Mouse (Mus musculus) lung, embryonic 15.5 days (tissue): ENCODE data around the gene Dmwd. TPM values are rescaled to one million over a fixed set of nuclear protein-coding genes. Genes with fewer than 3 reads are reported as not detected.

Experiments used
- ATAC-seq: fragments of 200-750 bp; cut with Nextera tagmentation; 2 replicates; pipeline ENCODE4 v1.8.0; 2017; ENCODE audit warnings: moderate number of reproducible peaks, borderline replicate concordance; ENCODE audit not compliant: low FRiP score, low TSS enrichment; ENCODE audit errors: extremely low read depth
- H3K27ac ChIP-seq: fragments of 300-500 bp; sonication (generic); 2 replicates; pipeline ENCODE4 v1.5.1; 2015; ENCODE audit warnings: moderate library complexity, mild to moderate bottlenecking, inconsistent platforms
- H3K27me3 ChIP-seq: fragments of 300-500 bp; sonication (generic); 2 replicates; pipeline ENCODE4 v1.6.1; 2015; ENCODE audit warnings: inconsistent platforms
- H3K36me3 ChIP-seq: fragments of 300-500 bp; sonication (generic); 2 replicates; pipeline ENCODE4 v1.6.1; 2015; ENCODE audit warnings: inconsistent platforms
- H3K4me1 ChIP-seq: fragments of 300-500 bp; sonication (generic); 2 replicates; pipeline ENCODE4 v1.6.1; 2015; ENCODE audit warnings: inconsistent platforms
- H3K4me2 ChIP-seq: fragments of 300-500 bp; sonication (generic); 2 replicates; pipeline ENCODE4 v1.6.1; 2015; ENCODE audit warnings: inconsistent platforms, mild to moderate bottlenecking, moderate library complexity
- H3K4me3 ChIP-seq: fragments of 300-500 bp; sonication (generic); 2 replicates; pipeline ENCODE4 v1.5.1; 2015; ENCODE audit warnings: mild to moderate bottlenecking, inconsistent platforms
- H3K9ac ChIP-seq: fragments of 300-500 bp; sonication (generic); 2 replicates; pipeline ENCODE4 v1.6.1; 2015; ENCODE audit warnings: inconsistent platforms
- H3K9me3 ChIP-seq: fragments of 300-500 bp; sonication (generic); 2 replicates; pipeline ENCODE4 v1.6.1; 2016; ENCODE audit warnings: inconsistent platforms
- WGBS: fragments of 180-500 bp; shearing (Covaris S2); methylation state at CpG from one replicate; pipeline ENCODE4 v1.1.7; 2015; 5-methylcytosine and 5-hydroxymethylcytosine counted together
- microRNA-seq: library from miRNA; unstranded; fragments of <30 nt; microRNA quantifications from one replicate; pipeline ENCODE4, GENCODE M21; 2016
- polyA plus RNA-seq: library from polyadenylated mRNA; unstranded; fragments of >200 nt; fragmentation: Nextera tagmentation; extraction: Ambion mirVana; gene quantifications from 2 replicates; pipeline ENCODE4 v1.2.1, GENCODE M21; 2015

The Dmwd gene
- polyA plus RNA-seq, 1 experiment from 2014 or later, result 15.9 TPM

- WGBS, result 82% methylated on average over 4 of the region's 4 CpGs
Observed at GRCm38 (mm10) chr7:19121686-19122085, 45.7 kb downstream of the Dmwd start.

GRCm38 (mm10) chr7:19124713-19125112 is 48.7 kb downstream of the Dmwd start:
- Histone ChIP-seq H3K27me3 (no peaks in the 10 kb centered on the region), H3K9ac (no peak overlapping the region), H3K4me1 (peaks cover 17% of the 10 kb centered on the region), H3K36me3 (0 out of 2 replicates have a peak, but pooled peaks cover 9% of the 10 kb centered on the region), H3K9me3 (no peaks in the 10 kb centered on the region), H3K4me2 (no peak overlapping the region), H3K4me3 (no peak overlapping the region), H3K27ac (no peak overlapping the region)
- no peak for ATAC-seq
- 79% methylated on average over 6 of the region's 6 CpGs for WGBS

More at GRCm38 (mm10) chr7:19121686-19122085, 45.7 kb downstream of the Dmwd start:
- no peak overlapping the region for H3K27ac ChIP-seq
- H3K4me1 ChIP-seq, result peaks cover 23% of the 10 kb centered on the region
- 0 out of 2 replicates have a peak, but pooled peaks cover 3% of the 10 kb centered on the region for H3K36me3 ChIP-seq
- no peak for ATAC-seq
- no peak overlapping the region for H3K4me2 ChIP-seq
- no peak overlapping the region for H3K9ac ChIP-seq
- no peaks in the 10 kb centered on the region; the same call in 1 of the 2 replicates for H3K27me3 ChIP-seq
- no peak overlapping the region for H3K4me3 ChIP-seq
- no peaks in the 10 kb centered on the region; the same call in 1 of the 2 replicates for H3K9me3 ChIP-seq

DNA sequence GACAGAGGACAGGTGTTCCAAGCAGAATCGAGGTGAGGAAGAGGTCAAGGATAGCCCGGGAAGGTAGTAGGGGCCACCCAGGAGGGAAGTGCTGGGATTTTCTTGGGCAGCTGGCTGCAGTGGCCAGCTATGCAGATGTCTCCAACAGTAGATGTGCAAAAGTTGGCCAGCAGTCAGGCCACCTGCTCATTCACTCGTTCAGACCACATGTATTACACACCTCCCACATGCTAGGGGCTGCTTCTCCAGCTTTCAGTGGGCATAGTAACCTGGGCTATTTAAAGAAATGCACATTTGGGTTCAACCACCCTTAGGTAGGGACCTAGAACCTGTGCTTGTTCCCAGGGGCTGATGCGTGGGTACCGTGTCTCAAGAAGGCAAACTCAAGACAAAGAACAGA is 51.7 kb downstream of the Dmwd start:
- H3K4me3 ChIP-seq, result no peak overlapping the region
- peaks cover 18% of the 10 kb centered on the region for H3K4me1 ChIP-seq
- no peak overlapping the region for H3K27ac ChIP-seq
- no peak for ATAC-seq
- H3K9ac ChIP-seq, result no peak overlapping the region
- H3K36me3 ChIP-seq, result 0 out of 2 replicates have a peak, but pooled peaks cover 14% of the 10 kb centered on the region
- H3K27me3 ChIP-seq, result no peaks in the 10 kb centered on the region
- no peaks in the 10 kb centered on the region for H3K9me3 ChIP-seq
- WGBS, result 77% methylated on average over 5 of the region's 5 CpGs
- no peak overlapping the region for H3K4me2 ChIP-seq

- Histone ChIP-seq H3K27me3 (no peaks in the 10 kb centered on the region), H3K4me1 (peaks cover 18% of the 10 kb centered on the region), H3K4me3 (no peak overlapping the region), H3K9me3 (no peaks in the 10 kb centered on the region), H3K36me3 (0 out of 2 replicates have a peak, but pooled peaks cover 14% of the 10 kb centered on the region), H3K4me2 (no peak overlapping the region), H3K9ac (no peak overlapping the region), H3K27ac (no peak overlapping the region)
- ATAC-seq, result no peak
- 90% methylated on average over 5 of the region's 5 CpGs for WGBS
Observed at GRCm38 (mm10) chr7:19129396-19129795, 53.4 kb downstream of the Dmwd start.

- Histone ChIP-seq H3K4me1 (peaks cover 18% of the 10 kb centered on the region), H3K4me2 (peak overlapping the region; percentile 69), H3K36me3 (peaks cover 19% of the 10 kb centered on the region; the same call in 1 of the 2 replicates), H3K9ac (peak overlapping the region; percentile 4; the same call in 1 of the 2 replicates), H3K9me3 (no peaks in the 10 kb centered on the region), H3K27me3 (no peaks in the 10 kb centered on the region), H3K27ac (peak overlapping the region; percentile 64), H3K4me3 (peak overlapping the region; percentile 44)
- no peak for ATAC-seq
- WGBS, result 20% methylated on average over 4 of the region's 4 CpGs
Observed at GRCm38 (mm10) chr7:19130657-19131056, 54.6 kb downstream of the Dmwd start.

DNA sequence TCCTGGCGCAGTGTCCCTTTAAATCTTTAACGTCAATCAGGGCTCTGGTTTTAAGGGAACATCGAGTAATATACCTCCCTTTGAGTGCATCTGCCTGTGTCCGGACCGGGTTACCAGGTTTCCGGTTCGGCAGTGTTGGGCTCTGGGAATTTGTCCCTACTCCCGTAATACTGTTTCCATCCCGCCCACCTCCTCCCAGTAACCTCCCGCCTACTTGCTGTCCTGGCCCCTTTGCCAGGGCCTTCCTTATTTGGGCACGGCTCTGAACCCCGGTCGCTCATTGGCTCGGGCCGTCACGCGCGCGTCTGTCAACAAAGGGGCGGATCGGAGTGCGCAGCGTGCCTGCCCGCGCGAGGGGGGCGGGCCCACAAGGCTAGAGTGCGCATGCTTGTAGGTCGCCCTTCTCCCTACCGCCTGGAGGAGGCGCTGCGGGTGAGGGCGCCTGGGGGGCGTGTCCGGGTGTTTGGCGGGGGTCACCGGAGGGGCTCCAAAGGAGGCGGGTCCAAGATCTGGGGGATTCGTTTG is 55.4 kb downstream of the Dmwd start:
- peak overlapping the region; percentile 39 for H3K9ac ChIP-seq
- peak; percentile 99 for ATAC-seq
- peaks cover 18% of the 10 kb centered on the region for H3K4me1 ChIP-seq
- H3K9me3 ChIP-seq, result no peaks in the 10 kb centered on the region
- peak overlapping the region; percentile 64 for H3K27ac ChIP-seq
- WGBS, result under 1% methylated on average over 39 of the region's 39 CpGs
- no peaks in the 10 kb centered on the region for H3K27me3 ChIP-seq
- H3K4me2 ChIP-seq, result peak overlapping the region; percentile 69
- H3K4me3 ChIP-seq, result peak overlapping the region; percentile 44
- H3K36me3 ChIP-seq, result peaks cover 25% of the 10 kb centered on the region

Small RNAs within 50 kb of the gene (microRNA-seq; reads per million reads assigned to microRNA genes)
- gene Mir3100, result not detected

Other genes with a start within 250 kb of the Dmwd start
- 1.7 and 2.1 TPM in 2 replicates for gene Mill2, start 236.3 kb upstream of the Dmwd start, polyA plus RNA-seq
- gene Pglyrp1, start 204.9 kb upstream of the Dmwd start, polyA plus RNA-seq, result 6.4 and 6.7 TPM in 2 replicates
- gene Ccdc61, start 165.8 kb upstream of the Dmwd start, polyA plus RNA-seq, result 32.1 and 34.4 TPM in 2 replicates
- gene Nova2, start 150.3 kb upstream of the Dmwd start, polyA plus RNA-seq, result 0.77 and 1.2 TPM in 2 replicates
- gene Nanos2, start 88.8 kb upstream of the Dmwd start, polyA plus RNA-seq, result not detected in 2 replicates
- 3.0 and 3.6 TPM in 2 replicates for gene Mypop, start 85.0 kb upstream of the Dmwd start, polyA plus RNA-seq
- 23.5 and 25.2 TPM in 2 replicates for gene Irf2bp1, start 72.2 kb upstream of the Dmwd start, polyA plus RNA-seq
- 2.2 and 2.4 TPM in 2 replicates for gene Foxa3, start 52.7 kb upstream of the Dmwd start, polyA plus RNA-seq
- gene Sympk, start 51.9 kb upstream of the Dmwd start, polyA plus RNA-seq, result 34.3 and 34.6 TPM in 2 replicates
- not detected in 2 replicates for gene Rsph6a, start 21.5 kb upstream of the Dmwd start, polyA plus RNA-seq
- gene Dmpk, start 7.6 kb downstream of the Dmwd start, polyA plus RNA-seq, result 24.2 and 27.1 TPM in 2 replicates
- gene Six5, start 18.4 kb downstream of the Dmwd start, polyA plus RNA-seq, result 9.5 and 9.7 TPM in 2 replicates
- gene Gm4969, start 42.1 kb downstream of the Dmwd start, polyA plus RNA-seq, result 1.8 and 1.9 TPM in 2 replicates
- gene Fbxo46, start 43.6 kb downstream of the Dmwd start, polyA plus RNA-seq, result 13.6 and 13.8 TPM in 2 replicates
- gene Qpctl, start 73.1 kb downstream of the Dmwd start, polyA plus RNA-seq, result 15.2 and 15.3 TPM in 2 replicates
- gene Snrpd2, start 73.5 kb downstream of the Dmwd start, polyA plus RNA-seq, result 140 and 154 TPM in 2 replicates
- 3.2 and 5.1 TPM in 2 replicates for gene Gipr, start 89.9 kb downstream of the Dmwd start, polyA plus RNA-seq
- 10.7 and 12.2 TPM in 2 replicates for gene Eml2, start 100.2 kb downstream of the Dmwd start, polyA plus RNA-seq
- 2.2 TPM in 2 replicates for gene Gpr4, start 136.3 kb downstream of the Dmwd start, polyA plus RNA-seq
- gene Opa3, start 152.1 kb downstream of the Dmwd start, polyA plus RNA-seq, result 33.2 and 34.6 TPM in 2 replicates
- gene Vasp, start 195.6 kb downstream of the Dmwd start, polyA plus RNA-seq, result 115 TPM in 2 replicates
- gene Ppm1n, start 203.8 kb downstream of the Dmwd start, polyA plus RNA-seq, result not detected in 2 replicates
- gene Rtn2, start 206.4 kb downstream of the Dmwd start, polyA plus RNA-seq, result 10.6 and 11.4 TPM in 2 replicates
- gene Fosb, start 233.8 kb downstream of the Dmwd start, polyA plus RNA-seq, result 0.24 and 0.26 TPM in 2 replicates